Mouse (Mus musculus) B cell, adult 2 months (primary cell): ENCODE measurements around the gene Ldlrad2.

Experiments
- DNase-seq, 2 experiments: peaks; one replicate each; pipeline ENCODE4 v3.0.0; 2022

Gene Ldlrad2

DNA sequence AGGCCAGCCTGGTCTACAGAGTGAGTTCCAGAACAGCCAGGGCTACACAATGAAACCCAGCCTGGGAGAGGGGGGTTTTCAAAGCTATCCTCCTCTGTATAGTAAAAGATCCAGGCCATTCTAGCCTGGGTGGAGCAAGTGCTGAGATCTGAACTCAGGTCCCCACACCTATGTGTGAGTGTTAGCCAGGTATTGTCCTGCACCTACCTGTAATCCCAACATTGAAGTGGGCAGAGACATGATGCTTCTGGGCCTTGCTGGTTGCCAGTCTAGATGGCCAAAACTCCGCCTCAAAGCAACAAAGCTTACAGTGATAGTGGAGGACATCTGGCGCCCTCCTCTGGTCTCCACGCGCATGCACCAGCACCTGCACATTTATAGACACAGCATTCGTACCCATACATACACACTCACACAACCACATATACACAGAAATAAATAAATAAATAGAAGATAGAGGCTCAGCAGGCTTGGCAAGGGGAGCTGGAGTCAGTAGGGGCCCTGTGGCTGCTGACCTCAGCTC is 28.3 kb downstream of the Ldlrad2 start:
- DNase-seq: peak; percentile 58 to 63

DNA sequence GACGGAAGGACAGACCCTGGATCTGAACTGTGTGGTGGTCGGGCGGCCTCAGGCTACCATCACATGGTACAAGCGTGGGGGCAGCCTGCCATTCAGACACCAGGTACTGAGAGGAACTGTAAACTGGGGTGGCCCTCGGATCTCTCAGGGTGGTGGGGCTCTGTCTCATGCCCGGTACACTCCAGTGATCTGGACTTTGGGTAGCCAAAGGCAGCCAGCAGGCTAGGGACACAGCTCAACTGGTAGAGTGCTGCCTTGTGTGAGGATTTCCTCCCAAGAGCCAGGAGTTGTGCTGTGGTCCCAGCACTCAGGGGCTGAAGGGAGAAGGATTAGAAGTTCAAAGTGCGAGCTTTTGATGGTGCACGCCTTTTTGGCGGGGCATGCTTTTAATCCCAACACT is 28.8 kb downstream of the Ldlrad2 start:
- DNase-seq: no peak

DNA sequence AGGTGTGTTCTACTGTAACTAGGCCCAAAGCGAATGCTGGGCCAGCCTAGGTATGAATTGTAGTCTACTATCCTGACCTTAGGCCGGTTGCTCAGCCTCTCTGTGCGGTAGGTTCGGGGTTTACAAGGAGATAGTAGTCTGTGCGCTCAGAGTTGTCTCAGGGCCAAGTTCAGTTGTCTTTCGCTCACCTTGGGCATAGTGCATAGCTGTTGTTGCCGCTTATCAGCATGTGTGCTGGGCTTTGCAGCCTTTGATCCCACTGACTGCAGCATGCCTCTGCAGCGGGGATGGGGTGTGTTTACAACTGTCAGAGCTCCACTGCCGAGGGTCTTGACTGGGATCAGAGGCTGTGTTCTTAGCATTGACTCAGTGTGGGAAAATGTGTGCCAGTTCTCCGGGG is 31.4 kb downstream of the Ldlrad2 start:
- no peak for DNase-seq

GRCm38 (mm10) chr4:137540356-137540755 is 34.0 kb downstream of the Ldlrad2 start:
- no peak for DNase-seq

GRCm38 (mm10) chr4:137527872-137528271 is 46.5 kb downstream of the Ldlrad2 start:
- no peak for DNase-seq

DNA sequence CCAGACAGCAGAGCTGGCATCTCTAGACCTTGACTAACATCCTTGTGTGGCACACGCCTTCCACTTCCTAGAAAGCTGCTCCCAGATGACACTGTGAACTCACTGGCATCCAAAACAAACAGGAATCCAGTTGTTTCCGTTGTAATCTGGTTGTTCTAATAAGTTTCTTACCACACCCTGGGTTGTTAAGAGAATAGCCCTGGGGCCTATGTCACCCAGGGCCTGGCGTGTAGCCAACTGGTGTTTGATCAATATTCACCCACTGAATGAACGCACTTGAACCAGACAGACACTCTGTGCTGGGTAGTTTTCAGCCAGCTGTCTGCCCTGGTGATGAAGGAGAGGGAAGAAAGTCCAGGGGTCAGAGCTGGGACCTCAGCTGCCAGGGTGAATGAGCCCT is 47.0 kb downstream of the Ldlrad2 start:
- DNase-seq: no peak

DNA sequence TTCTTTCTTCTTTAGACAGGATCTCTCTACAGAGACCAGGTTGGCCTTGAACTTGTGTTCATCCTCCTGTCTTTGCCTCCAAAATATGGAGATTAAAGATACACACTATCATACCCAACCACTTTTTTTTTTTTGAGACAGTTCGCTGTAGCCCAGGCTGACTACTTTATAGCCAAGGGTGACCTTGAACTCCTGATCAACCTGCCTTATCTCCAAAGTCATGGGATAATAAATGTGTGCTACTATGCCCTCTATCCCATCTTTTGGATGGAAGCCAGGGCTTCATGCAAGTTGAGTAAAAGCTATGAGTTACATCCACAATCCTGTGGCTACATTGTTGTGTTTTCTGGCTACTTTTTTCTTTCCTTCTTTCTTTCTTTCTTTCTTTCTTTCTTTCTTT is 48.9 kb downstream of the Ldlrad2 start:
- DNase-seq: no peak
